Mouse (Mus musculus) adrenal gland, postnatal 14 days (tissue): ENCODE data around the gene Spaca4. TPM values are rescaled to one million over a fixed set of nuclear protein-coding genes. Genes with fewer than 3 reads are reported as not detected.
A peak's percentile ranks its signal among the peaks of the same experiment; 100 is the strongest.

Experiments used
- DNase-seq: peaks from one replicate; pipeline ENCODE4 v3.0.0; 2021; ENCODE audit warnings: mixed read lengths
- long read RNA-seq, 2 experiments: library from polyadenylated mRNA; stranded (forward); transcript quantifications; one replicate each; pipeline ENCODE4 v2.0.0; 2021
- total RNA-seq: library from RNA; stranded (reverse); gene quantifications from 2 replicates; pipeline ENCODE4 v1.2.3, GENCODE M21; 2021

Gene Spaca4
- total RNA-seq, result not detected in 2 replicates
- long read RNA-seq, experiment 1, result 0 reads
- long read RNA-seq, experiment 2, result 0 reads

- DNase-seq, result peak; percentile 8
Measured at GRCm38 (mm10) chr7:45725713-45726112, at the start of gene Spaca4. TSS of gene Spaca4 (minus strand) at chr7:45725813.

- no peak for DNase-seq
Measured at GRCm38 (mm10) chr7:45775237-45775636, 49.6 kb upstream of the Spaca4 start.

- no peak for DNase-seq
Measured at GRCm38 (mm10) chr7:45771101-45771500, 45.5 kb upstream of the Spaca4 start.

GRCm38 (mm10) chr7:45770427-45771082 is 44.9 kb upstream of the Spaca4 start:
- DNase-seq, result no peak

GRCm38 (mm10) chr7:45767500-45767899 is 41.9 kb upstream of the Spaca4 start:
- no peak for DNase-seq

GRCm38 (mm10) chr7:45766764-45767163 is 41.2 kb upstream of the Spaca4 start:
- no peak for DNase-seq

- no peak for DNase-seq
Measured at GRCm38 (mm10) chr7:45765995-45766394, 40.4 kb upstream of the Spaca4 start.

GRCm38 (mm10) chr7:45760151-45760550 is 34.5 kb upstream of the Spaca4 start:
- no peak for DNase-seq

GRCm38 (mm10) chr7:45759400-45759799 is 33.8 kb upstream of the Spaca4 start:
- DNase-seq, result peak; percentile 29

- DNase-seq, result no peak
Measured at GRCm38 (mm10) chr7:45755703-45756102, 30.1 kb upstream of the Spaca4 start.

- no peak for DNase-seq
Measured at GRCm38 (mm10) chr7:45750162-45750561, 24.5 kb upstream of the Spaca4 start.

GRCm38 (mm10) chr7:45749401-45749800 is 23.8 kb upstream of the Spaca4 start:
- no peak for DNase-seq

GRCm38 (mm10) chr7:45748110-45748509 is 22.5 kb upstream of the Spaca4 start:
- no peak for DNase-seq

GRCm38 (mm10) chr7:45747450-45747849 is 21.8 kb upstream of the Spaca4 start:
- DNase-seq, result no peak

- DNase-seq, result no peak
Measured at GRCm38 (mm10) chr7:45746518-45746917, 20.9 kb upstream of the Spaca4 start.

GRCm38 (mm10) chr7:45744387-45744786 is 18.8 kb upstream of the Spaca4 start:
- DNase-seq, result peak; percentile 94

- peak; percentile 71 for DNase-seq
Measured at GRCm38 (mm10) chr7:45742338-45742737, 16.7 kb upstream of the Spaca4 start.

GRCm38 (mm10) chr7:45741777-45742176 is 16.2 kb upstream of the Spaca4 start:
- DNase-seq, result peak; percentile 13

- DNase-seq, result no peak
Measured at GRCm38 (mm10) chr7:45741308-45741707, 15.7 kb upstream of the Spaca4 start.

- no peak for DNase-seq
Measured at GRCm38 (mm10) chr7:45739820-45740219, 14.2 kb upstream of the Spaca4 start.

GRCm38 (mm10) chr7:45739162-45739763 is 13.7 kb upstream of the Spaca4 start:
- DNase-seq, result peak; percentile 90

GRCm38 (mm10) chr7:45733477-45733876 is 7.9 kb upstream of the Spaca4 start:
- peak; percentile 11 for DNase-seq

- DNase-seq, result peak; percentile 86
Measured at GRCm38 (mm10) chr7:45730727-45731431, 5.3 kb upstream of the Spaca4 start.
